ENCODE assay signal across 17 mouse cellular contexts in genomic region chr12:100883168-100883567, GRCm38 (mm10). TPM values are rescaled to one million over a fixed set of nuclear protein-coding genes. Genes with fewer than 3 reads are reported as not detected.
A peak's percentile ranks its signal among the peaks of the same experiment; 100 is the strongest.
DNase-seq lines count a peak whose midpoint lies in the region; ATAC-seq and TF ChIP-seq lines count a peak whose summit lies in the region.
"Had no signal": no experiment of that assay in that cellular context is flagged by ENCODE, and none has a peak within 500 bp of the region (broad histone marks: within the 10 kb centered on the region; RNA-seq: fewer than 3 reads in every experiment).

No protein-coding gene starts in this region.

- H3K4me2 ChIP-seq in stomach, postnatal 0 days (replicated peaks; ENCODE audit: low read depth), result no peak overlapping the region
- H3K4me2 ChIP-seq in hindbrain, embryonic 11.5 days (replicated peaks; ENCODE audit: low read depth, low read length), result no peak overlapping the region
- H3K4me2 ChIP-seq: heart, embryonic 15.5 days; hindbrain, embryonic 15.5 days; limb, embryonic 13.5 days; midbrain, embryonic 11.5 days; neural tube, embryonic 12.5 days had no signal

- no peaks in the 10 kb centered on the region for H3K36me3 ChIP-seq in stomach, postnatal 0 days (ENCODE audit: control insufficient read depth, insufficient read depth, low read length)
- no peaks in the 10 kb centered on the region for H3K36me3 ChIP-seq in hindbrain, embryonic 11.5 days (ENCODE audit: control insufficient read depth, insufficient read depth, low read length)
- H3K36me3 ChIP-seq: heart, embryonic 15.5 days; hindbrain, embryonic 15.5 days; limb, embryonic 13.5 days; neural tube, embryonic 12.5 days had no signal

- no peaks in the 10 kb centered on the region for H3K9me3 ChIP-seq in stomach, postnatal 0 days (ENCODE audit: control insufficient read depth, low read length)
- H3K9me3 ChIP-seq in hindbrain, embryonic 11.5 days (ENCODE audit: control insufficient read depth, low read length), result no peaks in the 10 kb centered on the region
- H3K9me3 ChIP-seq: heart, embryonic 15.5 days; hindbrain, embryonic 15.5 days; limb, embryonic 13.5 days; neural tube, embryonic 12.5 days had no signal

- no peak overlapping the region for H3K4me3 ChIP-seq in stomach, postnatal 0 days (ENCODE audit: low read depth, low read length)
- no peak overlapping the region for H3K4me3 ChIP-seq in hindbrain, embryonic 11.5 days (ENCODE audit: low read depth, low read length)
- H3K4me3 ChIP-seq: heart, embryonic 15.5 days; hindbrain, embryonic 15.5 days; left cerebral cortex, adult 2 months; limb, embryonic 13.5 days; neural tube, embryonic 12.5 days had no signal

- no peak overlapping the region for H3K9ac ChIP-seq in stomach, postnatal 0 days (ENCODE audit: low read length)
- no peak overlapping the region for H3K9ac ChIP-seq in hindbrain, embryonic 11.5 days (ENCODE audit: low read depth, low read length)
- H3K9ac ChIP-seq: heart, embryonic 15.5 days; hindbrain, embryonic 15.5 days; limb, embryonic 13.5 days; liver, postnatal 0 days; neural tube, embryonic 12.5 days had no signal

- no peak for TF ChIP-seq EP300 in stomach, postnatal 0 days (optimal IDR thresholded peaks at IDR 0.05)

- H3K27ac ChIP-seq in stomach, postnatal 0 days (replicated peaks), result no peak overlapping the region
- no peak overlapping the region for H3K27ac ChIP-seq in hindbrain, embryonic 11.5 days (ENCODE audit: low read depth, low read length)
- H3K27ac ChIP-seq: heart, embryonic 15.5 days; hindbrain, embryonic 15.5 days; left cerebral cortex, adult 2 months; limb, embryonic 13.5 days; neural tube, embryonic 12.5 days had no signal

- no peaks in the 10 kb centered on the region for H3K4me1 ChIP-seq in stomach, postnatal 0 days (replicated peaks; ENCODE audit: control insufficient read depth, insufficient read depth)
- H3K4me1 ChIP-seq in hindbrain, embryonic 11.5 days (replicated peaks; ENCODE audit: control insufficient read depth, insufficient read depth, low read length), result no peaks in the 10 kb centered on the region
- H3K4me1 ChIP-seq: limb, embryonic 13.5 days; neural tube, embryonic 12.5 days had no signal

- no peaks in the 10 kb centered on the region; the same call in 1 of the 2 replicates for H3K27me3 ChIP-seq in stomach, postnatal 0 days (ENCODE audit: control insufficient read depth, insufficient read depth, low read length)
- no peaks in the 10 kb centered on the region for H3K27me3 ChIP-seq in hindbrain, embryonic 11.5 days (ENCODE audit: control insufficient read depth, insufficient read depth, low read length)
- H3K27me3 ChIP-seq: heart, embryonic 15.5 days; hindbrain, embryonic 15.5 days; neural tube, embryonic 12.5 days had no signal

- TF ChIP-seq CTCF in stomach, postnatal 0 days (IDR thresholded peaks at IDR 0.05; ENCODE audit: low read depth), result no peak

- peak; percentile 47 for DNase-seq in urinary bladder, postnatal 14 days (ENCODE audit: low spot score)
- no peak for DNase-seq in urinary bladder, postnatal 10 days (ENCODE audit: low spot score)
- no peak for DNase-seq in stomach, postnatal 0 days (ENCODE audit: low spot score)
- DNase-seq in adrenal gland, adult 8-10 months, result no peak
- DNase-seq in hindbrain, embryonic 11.5 days (ENCODE audit: low spot score), result no peak
- DNase-seq in spleen, postnatal 4 days (ENCODE audit: low spot score in 2 of 2), result no peak
- DNase-seq: cerebellum, postnatal 10 days; kidney, adult 9 months; liver, postnatal 0 days had no signal

- WGBS in stomach, postnatal 0 days, result 28% methylated on average over 7 of the region's 7 CpGs
- WGBS in hindbrain, embryonic 11.5 days, result 81% methylated on average over 7 of the region's 7 CpGs

- ATAC-seq in activated CD4-positive, CD25-positive, alpha-beta regulatory T cell, adult 4 months, result peak; percentile 72
- ATAC-seq in megakaryocyte, adult 5-6 weeks (ENCODE audit: poor library complexity, severe bottlenecking), result peak; percentile 59
- peak; percentile 25; the same call in 1 of the 2 replicates for ATAC-seq in stomach, postnatal 0 days (ENCODE audit: low FRiP score, low TSS enrichment)
- no peak for ATAC-seq in hindbrain, embryonic 11.5 days (ENCODE audit: low FRiP score)
- ATAC-seq: liver, postnatal 0 days had no signal

RNA-seq across cellular contexts. Expression of gene Gpr68, which starts 24.8 kb away (rescaled TPM):
- polyA plus RNA-seq in activated CD4-positive, CD25-positive, alpha-beta regulatory T cell, adult 4 months (2017; shearing (Covaris generic)), result 10 to 100 TPM; 55.7 to 78.7 TPM
- 0.11 and 1.1 TPM in 2 replicates for total RNA-seq in megakaryocyte, adult 5-6 weeks (2015)
- 0.49 and 0.77 TPM in 2 replicates for total RNA-seq in megakaryocyte, adult 5-6 weeks (2017)
- 0.44 and 0.48 TPM in 2 replicates for polyA plus RNA-seq in stomach, postnatal 0 days (2015; fragmentation: Nextera tagmentation; extraction: Ambion mirVana)
- 1 to 10 TPM; 1.3 to 4.4 (median 2.1) TPM for total RNA-seq in adrenal gland, adult 8-10 months (2022)
- 0.22 TPM in 1 of 2 replicates, not detected in the other for polyA plus RNA-seq in hindbrain, embryonic 11.5 days (2014; fragmentation: Nextera tagmentation; extraction: Ambion mirVana)

Comparison
In these comparisons a context has a peak if more than half of its experiments do, and no peak if none do; other contexts are left out.
1. RNA of gene Gpr68, which starts 24.8 kb away (polyA plus RNA-seq): 55.7 to 78.7 TPM in activated CD4-positive, CD25-positive, alpha-beta regulatory T cell, adult 4 months; 0.44 to 0.48 TPM in stomach, postnatal 0 days and 0.22 TPM in hindbrain, embryonic 11.5 days; every median in the first group is over 10 times any median in the second.